In genomic region chr12:102703921-102704408, GRCm38 (mm10) we compare ENCODE assay signal across 8 mouse cellular contexts. TPM values are rescaled to one million over a fixed set of nuclear protein-coding genes. Genes with fewer than 3 reads are reported as not detected.
DNase-seq lines count a peak whose midpoint lies in the region; ATAC-seq and TF ChIP-seq lines count a peak whose summit lies in the region.

No protein-coding gene starts in this region.

- H3K4me2 ChIP-seq in intestine, embryonic 16.5 days (ENCODE audit: low read depth, low read length): peak overlapping the region; percentile 91

- no peak for TF ChIP-seq EP300 in heart, adult 2 months (IDR thresholded peaks at IDR 0.05; ENCODE audit: insufficient read depth, low read depth, low read length)

- intact Hi-C loops in heart, adult 2 months (cut with DNase I): loop anchor here (2.0 to 10.0 kb wide), 4 partner anchors 31 to 361 kb away; partner anchors contain the start of gene Btbd7
- intact Hi-C loops in left cerebral cortex, postnatal 10 days (cut with DNase I): loop anchor here (5.0 kb wide), 1 partner anchor 57 kb away; no protein-coding TSS in a partner anchor

- peaks cover 6% of the 10 kb centered on the region; the same call in 1 of the 2 replicates for H3K4me1 ChIP-seq in heart, adult 2 months (ENCODE audit: control insufficient read depth, insufficient read depth, low read length)
- H3K4me1 ChIP-seq in cortical plate, adult 2 months (ENCODE audit: control insufficient read depth, insufficient read depth, low read length): peaks cover 20% of the 10 kb centered on the region
- peaks cover 65% of the 10 kb centered on the region for H3K4me1 ChIP-seq in intestine, embryonic 16.5 days (ENCODE audit: control insufficient read depth, insufficient read depth, low read length)

- no peaks in the 10 kb centered on the region for H3K79me2 ChIP-seq in heart, adult 2 months (replicated peaks; ENCODE audit: control insufficient read depth, insufficient read depth, low read length)

- H3K9ac ChIP-seq in heart, adult 2 months (ENCODE audit: low read depth, low read length): peak overlapping the region; percentile 59
- H3K9ac ChIP-seq in intestine, embryonic 16.5 days (ENCODE audit: low read depth, low read length): peak overlapping the region; percentile 87

- H3K27ac ChIP-seq in heart, adult 2 months: peak overlapping the region; percentile 70
- H3K27ac ChIP-seq in cortical plate, adult 2 months (ENCODE audit: insufficient read depth, low read length): peak overlapping the region; percentile 54
- H3K27ac ChIP-seq in intestine, embryonic 16.5 days (ENCODE audit: low read length): peak overlapping the region; percentile 84

- TF ChIP-seq POLR2A in heart, adult 2 months (IDR thresholded peaks at IDR 0.05; ENCODE audit: insufficient read depth, low read depth, low read length): no peak
- TF ChIP-seq POLR2A in cortical plate, adult 2 months (IDR thresholded peaks at IDR 0.05; ENCODE audit: extremely low read depth, insufficient read depth, low read length): no peak

- WGBS in heart, adult 2 months: 26% methylated on average over 17 of the region's 17 CpGs
- WGBS in intestine, embryonic 16.5 days: 8% methylated on average over 17 of the region's 17 CpGs

- DNase-seq in heart, adult 2 months: no peak
- DNase-seq in heart, adult 8-10 months (ENCODE audit: low spot score): no peak
- DNase-seq in 3T3-L1 (ENCODE audit: low read depth, low spot score): peak; percentile 13
- peak; percentile 59 for DNase-seq in naive thymus-derived CD4-positive, alpha-beta T cell, adult 2 months (ENCODE audit: low read depth)
- DNase-seq in left cerebral cortex, postnatal 10 days (ENCODE audit: extremely low spot score in 1 of 2, low spot score in 2 of 2): no peak
- no peak for DNase-seq in left cerebral cortex, adult 8-10 months (ENCODE audit: low spot score in 2 of 2)

- no peaks in the 10 kb centered on the region for H3K36me3 ChIP-seq in heart, adult 2 months (ENCODE audit: control insufficient read depth, insufficient read depth, low read length)
- no peaks in the 10 kb centered on the region for H3K36me3 ChIP-seq in intestine, embryonic 16.5 days (ENCODE audit: control insufficient read depth, insufficient read depth, low read length)

- H3K4me3 ChIP-seq in heart, adult 2 months: peak overlapping the region; percentile 67
- H3K4me3 ChIP-seq in cortical plate, adult 2 months (ENCODE audit: insufficient read depth, low read length): peak overlapping the region; percentile 49
- peak overlapping the region; percentile 84 for H3K4me3 ChIP-seq in intestine, embryonic 16.5 days (ENCODE audit: low read length)

- no peak for TF ChIP-seq CTCF in heart, adult 2 months (IDR thresholded peaks at IDR 0.05)
- no peak for TF ChIP-seq CTCF in cortical plate, adult 2 months (IDR thresholded peaks at IDR 0.05; ENCODE audit: extremely low read depth, insufficient read depth, low read length)

- ATAC-seq in intestine, embryonic 16.5 days: 0 out of 2 replicates have a peak, but pooled peaks have one; percentile 0

- no peaks in the 10 kb centered on the region for H3K27me3 ChIP-seq in heart, adult 2 months (ENCODE audit: control insufficient read depth, insufficient read depth, low read length)
- no peaks in the 10 kb centered on the region for H3K27me3 ChIP-seq in intestine, embryonic 16.5 days (replicated peaks; ENCODE audit: control insufficient read depth, insufficient read depth, low read length)

- H3K9me3 ChIP-seq in intestine, embryonic 16.5 days (ENCODE audit: control insufficient read depth, low read length): no peaks in the 10 kb centered on the region

RNA-seq across cellular contexts. Expression of gene Itpk1, which starts 0.8 kb away (rescaled TPM):
- 1 to 10 TPM; 7.9 to 9.5 TPM for total RNA-seq in heart, adult 2 months (2021)
- polyA plus RNA-seq in heart, adult 2 months (2012; rRNA removed): 11.6 and 11.9 TPM in 2 replicates
- 1 to 10 TPM; 6.9 to 8.0 (median 7.6) TPM for total RNA-seq in heart, adult 8-10 months (2022)
- polyA plus RNA-seq in cortical plate, adult 2 months (2012; rRNA removed): 42.6 and 42.7 TPM in 2 replicates
- 51.4 and 57.1 TPM in 2 replicates for polyA plus RNA-seq in intestine, embryonic 16.5 days (2015; fragmentation: Nextera tagmentation; extraction: Ambion mirVana)
- total RNA-seq in left cerebral cortex, postnatal 10 days (2021): 10 to 100 TPM; 90.5 to 90.8 TPM
- 10 to 100 TPM; 58.8 to 68.2 (median 62.5) TPM for total RNA-seq in left cerebral cortex, adult 8-10 months (2022)

RNA-seq across cellular contexts. Expression of gene Moap1, which starts 39.5 kb away (rescaled TPM):
- 1 to 10 TPM; 7.0 to 7.5 TPM for total RNA-seq in heart, adult 2 months (2021)
- polyA plus RNA-seq in heart, adult 2 months (2012; rRNA removed): 0.51 TPM in 1 of 2 replicates, not detected in the other
- 1 to 10 TPM; 5.9 to 7.3 (median 6.6) TPM for total RNA-seq in heart, adult 8-10 months (2022)
- 10.7 and 11.0 TPM in 2 replicates for polyA plus RNA-seq in cortical plate, adult 2 months (2012; rRNA removed)
- polyA plus RNA-seq in intestine, embryonic 16.5 days (2015; fragmentation: Nextera tagmentation; extraction: Ambion mirVana): 19.3 and 20.2 TPM in 2 replicates
- 10 to 100 TPM; 37.5 to 41.0 TPM for total RNA-seq in left cerebral cortex, postnatal 10 days (2021)
- total RNA-seq in left cerebral cortex, adult 8-10 months (2022): 10 to 100 TPM; 29.9 to 37.3 (median 33.4) TPM

RNA-seq across cellular contexts. Expression of gene Tmem251, which starts 39.6 kb away (rescaled TPM):
- total RNA-seq in heart, adult 2 months (2021): 1 to 10 TPM; 4.5 to 4.6 TPM
- 1.8 and 4.0 TPM in 2 replicates for polyA plus RNA-seq in heart, adult 2 months (2012; rRNA removed)
- 1 to 10 TPM; 3.5 to 4.7 (median 4.4) TPM for total RNA-seq in heart, adult 8-10 months (2022)
- 3.9 and 4.0 TPM in 2 replicates for polyA plus RNA-seq in cortical plate, adult 2 months (2012; rRNA removed)
- polyA plus RNA-seq in intestine, embryonic 16.5 days (2015; fragmentation: Nextera tagmentation; extraction: Ambion mirVana): 16.9 and 17.2 TPM in 2 replicates
- 1 to 10 TPM; 5.4 to 6.1 TPM for total RNA-seq in left cerebral cortex, postnatal 10 days (2021)
- 1 to 10 TPM; 5.3 to 6.3 (median 5.9) TPM for total RNA-seq in left cerebral cortex, adult 8-10 months (2022)

RNA-seq across cellular contexts. Expression of gene Gm28051, which starts 53.6 kb away (rescaled TPM):
- total RNA-seq in heart, adult 2 months (2021): not detected
- not detected in 2 replicates for polyA plus RNA-seq in heart, adult 2 months (2012; rRNA removed)
- total RNA-seq in heart, adult 8-10 months (2022): not detected
- polyA plus RNA-seq in cortical plate, adult 2 months (2012; rRNA removed): not detected in 2 replicates
- not detected in 2 replicates for polyA plus RNA-seq in intestine, embryonic 16.5 days (2015; fragmentation: Nextera tagmentation; extraction: Ambion mirVana)
- not detected for total RNA-seq in left cerebral cortex, postnatal 10 days (2021)
- total RNA-seq in left cerebral cortex, adult 8-10 months (2022): not detected

RNA-seq across cellular contexts. Expression of gene Gon7, which starts 53.6 kb away (rescaled TPM):
- 10 to 100 TPM in 1 of 2 experiments, 1 to 10 TPM in 1; 9.8 to 10.4 TPM for total RNA-seq in heart, adult 2 months (2021)
- polyA plus RNA-seq in heart, adult 2 months (2012; rRNA removed): 5.9 and 7.0 TPM in 2 replicates
- 10 to 100 TPM in 3 of 4 experiments, 1 to 10 TPM in 1; 9.4 to 14.2 (median 10.9) TPM for total RNA-seq in heart, adult 8-10 months (2022)
- polyA plus RNA-seq in cortical plate, adult 2 months (2012; rRNA removed): 10.8 and 11.2 TPM in 2 replicates
- polyA plus RNA-seq in intestine, embryonic 16.5 days (2015; fragmentation: Nextera tagmentation; extraction: Ambion mirVana): 26.7 and 30.0 TPM in 2 replicates
- total RNA-seq in left cerebral cortex, postnatal 10 days (2021): 10 to 100 TPM; 10.9 to 15.4 TPM
- total RNA-seq in left cerebral cortex, adult 8-10 months (2022): 10 to 100 TPM; 12.7 to 15.0 (median 13.4) TPM

Comparison
In these comparisons a context has a peak if more than half of its experiments do, and no peak if none do; other contexts are left out.
1. DNase-seq: peak in 3T3-L1 (single experiment) and naive thymus-derived CD4-positive, alpha-beta T cell, adult 2 months (single experiment); none in heart, adult 2 months (0 of 2), heart, adult 8-10 months (single experiment), left cerebral cortex, postnatal 10 days (0 of 2) and left cerebral cortex, adult 8-10 months (0 of 2).
2. RNA of gene Itpk1, which starts 0.8 kb away (total RNA-seq): 90.5 to 90.8 TPM in left cerebral cortex, postnatal 10 days and 58.8 to 68.2 TPM in left cerebral cortex, adult 8-10 months; 7.9 to 9.5 TPM in heart, adult 2 months and 6.9 to 8.0 TPM in heart, adult 8-10 months; every median in the first group is over 4 times any median in the second.
3. Peak in every context shown above with its lines, with median percentiles within 50 percentile points of each other: H3K27ac ChIP-seq and H3K4me3 ChIP-seq.